Mouse (Mus musculus) myocyte (in vitro differentiated cells): Measurements from ENCODE around the gene 1700029F12Rik. TPM values are rescaled to one million over a fixed set of nuclear protein-coding genes. Genes with fewer than 3 reads are reported as not detected.

Experiments
- H3K27me3 ChIP-seq: one replicate; pipeline ENCODE4 v1.6.1; 2011; ENCODE audit not compliant: control insufficient read depth, insufficient read depth, insufficient read length
- H3K36me3 ChIP-seq: one replicate; pipeline ENCODE4 v1.6.1; 2011; ENCODE audit not compliant: control insufficient read depth, insufficient read depth
- H3K4me2 ChIP-seq: one replicate; pipeline ENCODE4 v1.6.1; 2011; ENCODE audit warnings: low read depth, control low read depth
- H3K4me3 ChIP-seq: one replicate; pipeline ENCODE4 v1.5.1; 2011; ENCODE audit warnings: mild to moderate bottlenecking, control low read depth, moderate library complexity
- H3K79me2 ChIP-seq: one replicate; pipeline ENCODE4 v1.6.1; 2011; ENCODE audit not compliant: control insufficient read depth, insufficient read depth
- H3ac ChIP-seq: one replicate; pipeline ENCODE4 v1.6.1; 2011; ENCODE audit not compliant: control insufficient read depth, insufficient read length
- CEBPB ChIP-seq: IDR thresholded peaks from 2 replicates; pipeline ENCODE4 v1.6.1; 2011; ENCODE audit warnings: mild to moderate bottlenecking, moderate library complexity; ENCODE audit not compliant: poor library complexity, insufficient read depth, severe bottlenecking
- E2F4 ChIP-seq: IDR thresholded peaks from one replicate; pipeline ENCODE4 v1.6.1; 2011; ENCODE audit warnings: mild to moderate bottlenecking, control low read depth, moderate library complexity; ENCODE audit not compliant: insufficient read depth
- MAX ChIP-seq: IDR thresholded peaks from one replicate; pipeline ENCODE4 v1.6.1; 2011; ENCODE audit warnings: low read depth, mild to moderate bottlenecking, control low read depth
- MYOD1 ChIP-seq, 3 experiments: IDR thresholded peaks; one replicate each; pipeline ENCODE4 v1.6.1; 2011; ENCODE audit warnings: control low read depth in 2 of 3, low read depth in 2 of 3, mild to moderate bottlenecking in 2 of 3, moderate library complexity in 1 of 3; ENCODE audit not compliant: insufficient read length in 2 of 3, control insufficient read depth in 1 of 3
- MYOG ChIP-seq, 3 experiments: IDR thresholded peaks; one replicate each; pipeline ENCODE4 v1.6.1; 2011; ENCODE audit warnings: control low read depth in 2 of 3, low read depth in 2 of 3, mild to moderate bottlenecking in 2 of 3; ENCODE audit not compliant: insufficient read length in 2 of 3, control insufficient read depth in 1 of 3, insufficient read depth in 1 of 3
- POLR2A ChIP-seq: IDR thresholded peaks from one replicate; pipeline ENCODE4 v1.6.1; 2011; ENCODE audit warnings: low read depth, mild to moderate bottlenecking, control low read depth, moderate library complexity; ENCODE audit not compliant: insufficient read length
- POLR2AphosphoS2 ChIP-seq: IDR thresholded peaks from one replicate; pipeline ENCODE4 v1.6.1; 2011; ENCODE audit warnings: low read depth, control low read depth; ENCODE audit not compliant: insufficient read length
- REST ChIP-seq: IDR thresholded peaks from one replicate; pipeline ENCODE4 v1.6.1; 2011; ENCODE audit warnings: mild to moderate bottlenecking, control low read depth, moderate library complexity; ENCODE audit not compliant: insufficient read depth, insufficient read length
- SRF ChIP-seq: IDR thresholded peaks from one replicate; pipeline ENCODE4 v1.6.1; 2011; ENCODE audit warnings: low read depth; ENCODE audit not compliant: control insufficient read depth, insufficient read length
- TCF12 ChIP-seq: IDR thresholded peaks from one replicate; pipeline ENCODE4 v1.6.1; 2011; ENCODE audit warnings: mild to moderate bottlenecking, control low read depth; ENCODE audit not compliant: poor library complexity, insufficient read depth, severe bottlenecking
- TCF3 ChIP-seq: IDR thresholded peaks from one replicate; pipeline ENCODE4 v1.6.1; 2011; ENCODE audit warnings: low read depth, control low read depth; ENCODE audit not compliant: insufficient read length
- USF1 ChIP-seq: IDR thresholded peaks from one replicate; pipeline ENCODE4 v1.6.1; 2011; ENCODE audit warnings: low read depth, mild to moderate bottlenecking, control low read depth, moderate library complexity
- polyA plus RNA-seq: library from polyadenylated mRNA; unstranded; fragments of >200 nt; fragmentation: generic; extraction: Trizol; gene quantifications from one replicate; pipeline ENCODE4 v1.2.1, GENCODE M21; 2012; ENCODE audit warnings: missing spikeins

Gene 1700029F12Rik
- polyA plus RNA-seq, 1 experiment: not detected

DNA sequence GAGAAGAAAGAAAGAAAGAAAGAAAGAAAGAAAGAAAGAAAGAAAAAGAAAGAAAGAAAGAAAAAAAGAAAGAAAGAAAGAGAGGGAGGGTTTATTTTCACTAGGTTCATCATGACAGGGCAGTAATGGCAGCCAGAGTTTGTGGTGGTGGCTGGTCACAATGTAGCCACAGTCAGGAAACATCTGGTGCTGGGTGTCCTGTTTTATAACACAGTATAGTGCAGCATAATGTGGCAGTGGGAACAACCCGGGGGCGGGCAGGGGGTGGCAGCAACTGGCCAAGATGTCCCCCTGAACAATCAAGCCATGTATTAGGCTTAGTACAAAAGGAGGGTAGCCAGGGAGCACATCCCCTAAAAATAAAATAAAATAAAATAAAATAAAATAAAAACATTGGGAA, 29.3 kb upstream of the 1700029F12Rik start:
- TF ChIP-seq TCF12: no peak
- TF ChIP-seq MYOG (IDR thresholded peaks at IDR 0.05; ENCODE audit: control insufficient read depth in 1 of 3, insufficient read depth in 1 of 3, insufficient read length in 2 of 3, low read depth in 2 of 3): no peak
- no peak for TF ChIP-seq MYOD1 (IDR thresholded peaks at IDR 0.05; ENCODE audit: control insufficient read depth in 1 of 3, insufficient read length in 2 of 3, low read depth in 2 of 3)
- no peak for TF ChIP-seq MAX
- TF ChIP-seq REST: no peak
- TF ChIP-seq POLR2AphosphoS2: no peak
- TF ChIP-seq CEBPB: no peak
- no peak for TF ChIP-seq POLR2A
- TF ChIP-seq E2F4: no peak
- TF ChIP-seq USF1: no peak
- TF ChIP-seq SRF: no peak
- TF ChIP-seq TCF3: no peak
- H3K27me3 ChIP-seq: no peaks in the 10 kb centered on the region
- no peak overlapping the region for H3ac ChIP-seq
- no peaks in the 10 kb centered on the region for H3K36me3 ChIP-seq
- H3K4me3 ChIP-seq: no peak overlapping the region
- no peaks in the 10 kb centered on the region for H3K79me2 ChIP-seq
- H3K4me2 ChIP-seq: no peak overlapping the region

DNA sequence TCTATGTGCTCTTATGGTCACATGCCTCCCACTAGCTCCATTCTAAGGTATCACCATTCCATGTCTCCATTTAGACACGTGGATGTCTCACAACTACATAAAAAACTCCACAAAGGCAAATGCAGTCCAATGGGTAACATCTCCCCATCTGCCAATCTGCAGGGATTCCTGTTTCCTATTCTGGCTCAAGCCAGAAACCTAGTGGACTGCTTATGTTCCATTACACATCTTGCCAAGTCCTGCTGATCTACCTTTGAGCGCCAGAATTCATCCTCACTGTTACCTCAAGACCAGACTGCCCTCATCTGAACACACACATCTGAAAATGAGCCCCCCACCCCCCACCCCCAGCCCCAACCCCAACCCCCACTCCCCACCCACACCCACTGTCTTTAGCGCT, 28.0 kb upstream of the 1700029F12Rik start:
- Histone ChIP-seq H3K27me3 (no peaks in the 10 kb centered on the region), H3ac (no peak overlapping the region), H3K79me2 (no peaks in the 10 kb centered on the region), H3K36me3 (no peaks in the 10 kb centered on the region), H3K4me2 (no peak overlapping the region), H3K4me3 (no peak overlapping the region)
- TF ChIP-seq REST (no peak), MYOD1 (IDR thresholded peaks at IDR 0.05; ENCODE audit: control insufficient read depth in 1 of 3, insufficient read length in 2 of 3, low read depth in 2 of 3) (no peak), POLR2AphosphoS2 (no peak), TCF3 (no peak), CEBPB (no peak), SRF (no peak), TCF12 (no peak), USF1 (no peak), POLR2A (no peak), MAX (no peak), MYOG (IDR thresholded peaks at IDR 0.05; ENCODE audit: control insufficient read depth in 1 of 3, insufficient read depth in 1 of 3, insufficient read length in 2 of 3, low read depth in 2 of 3) (no peak), E2F4 (no peak)

DNA sequence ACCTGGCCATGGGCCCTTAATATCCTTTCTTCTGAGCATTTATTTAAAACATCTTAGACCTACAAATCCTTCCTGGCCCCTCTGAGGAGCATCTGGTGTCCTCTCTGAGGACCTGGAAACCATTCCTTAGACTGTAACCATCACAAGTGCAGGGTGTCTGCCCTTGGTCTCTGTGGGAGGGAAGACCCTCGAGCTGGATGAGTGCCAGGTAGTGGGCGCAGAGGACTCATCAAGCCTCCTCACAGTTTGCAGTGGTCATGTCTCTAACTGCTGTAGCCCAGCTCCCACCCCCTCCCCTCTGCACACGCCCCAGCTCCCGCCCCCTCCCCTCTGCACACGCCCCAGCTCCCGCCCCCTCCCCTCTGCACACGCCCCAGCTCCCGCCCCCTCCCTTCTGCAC, 26.2 kb upstream of the 1700029F12Rik start:
- no peaks in the 10 kb centered on the region for H3K27me3 ChIP-seq
- no peaks in the 10 kb centered on the region for H3K36me3 ChIP-seq
- TF ChIP-seq E2F4 (no peak), USF1 (no peak), SRF (no peak), TCF12 (no peak), TCF3 (no peak), MYOD1 (IDR thresholded peaks at IDR 0.05; ENCODE audit: control insufficient read depth in 1 of 3, insufficient read length in 2 of 3, low read depth in 2 of 3) (no peak), CEBPB (no peak), REST (no peak), MAX (no peak), MYOG (IDR thresholded peaks at IDR 0.05; ENCODE audit: control insufficient read depth in 1 of 3, insufficient read depth in 1 of 3, insufficient read length in 2 of 3, low read depth in 2 of 3) (no peak), POLR2AphosphoS2 (no peak), POLR2A (no peak)
- H3ac ChIP-seq: no peak overlapping the region
- no peak overlapping the region for H3K4me3 ChIP-seq
- no peak overlapping the region for H3K4me2 ChIP-seq
- no peaks in the 10 kb centered on the region for H3K79me2 ChIP-seq

DNA sequence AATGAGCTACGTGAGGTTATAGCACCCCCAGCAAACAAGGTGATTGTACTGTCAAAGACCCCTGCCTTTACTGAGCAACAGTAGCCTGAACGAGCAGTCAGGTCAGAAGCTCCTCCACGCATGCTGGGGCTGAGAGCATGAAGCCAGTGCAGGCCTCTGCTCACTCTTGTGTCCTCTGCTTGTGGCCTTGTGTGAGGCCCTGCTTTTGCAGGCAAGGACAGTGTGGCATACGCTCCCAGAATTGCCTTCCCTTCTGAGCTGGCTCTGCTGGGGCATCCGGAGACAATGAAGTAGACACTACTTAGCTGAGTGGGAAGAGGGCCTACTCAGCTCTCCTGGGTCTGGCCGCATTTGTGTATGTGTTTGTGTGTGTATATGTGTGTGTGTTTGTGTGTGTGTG, 25.6 kb upstream of the 1700029F12Rik start:
- Histone ChIP-seq H3K36me3 (no peaks in the 10 kb centered on the region), H3ac (no peak overlapping the region), H3K27me3 (no peaks in the 10 kb centered on the region), H3K79me2 (no peaks in the 10 kb centered on the region), H3K4me2 (no peak overlapping the region), H3K4me3 (no peak overlapping the region)
- TF ChIP-seq MAX (no peak), MYOD1 (IDR thresholded peaks at IDR 0.05; ENCODE audit: control insufficient read depth in 1 of 3, insufficient read length in 2 of 3, low read depth in 2 of 3) (no peak), POLR2A (no peak), SRF (no peak), REST (no peak), MYOG (IDR thresholded peaks at IDR 0.05; ENCODE audit: control insufficient read depth in 1 of 3, insufficient read depth in 1 of 3, insufficient read length in 2 of 3, low read depth in 2 of 3) (no peak), TCF12 (no peak), POLR2AphosphoS2 (no peak), TCF3 (no peak), USF1 (no peak), CEBPB (no peak), E2F4 (no peak)

DNA sequence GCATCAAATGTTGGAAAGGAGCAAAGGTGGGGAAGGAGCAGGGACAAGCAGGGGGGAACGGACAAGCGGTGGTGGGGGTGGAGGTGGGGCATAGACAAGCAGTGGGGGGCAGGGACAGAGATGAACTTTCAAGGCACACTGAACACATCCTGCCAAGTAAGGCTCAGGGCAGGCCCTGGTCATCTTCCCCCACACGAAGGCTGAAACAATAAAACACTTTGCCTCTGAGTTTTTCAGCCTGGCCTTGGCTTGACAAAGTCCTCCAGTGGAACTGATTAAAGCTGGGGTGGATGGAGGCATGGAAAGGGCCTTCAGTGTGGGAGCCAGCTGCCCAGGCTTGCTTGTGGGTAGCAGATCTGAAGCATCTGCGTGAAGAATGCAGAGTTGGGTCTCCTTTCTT, 23.7 kb upstream of the 1700029F12Rik start:
- Histone ChIP-seq H3K4me3 (no peak overlapping the region), H3K79me2 (no peaks in the 10 kb centered on the region), H3ac (no peak overlapping the region), H3K36me3 (no peaks in the 10 kb centered on the region), H3K4me2 (no peak overlapping the region), H3K27me3 (no peaks in the 10 kb centered on the region)
- no peak for TF ChIP-seq CEBPB
- TF ChIP-seq TCF3: no peak
- TF ChIP-seq MYOD1 (IDR thresholded peaks at IDR 0.05; ENCODE audit: control insufficient read depth in 1 of 3, insufficient read length in 2 of 3, low read depth in 2 of 3): no peak
- TF ChIP-seq E2F4: no peak
- TF ChIP-seq POLR2AphosphoS2: no peak
- TF ChIP-seq MAX: no peak
- no peak for TF ChIP-seq POLR2A
- TF ChIP-seq USF1: no peak
- TF ChIP-seq SRF: no peak
- no peak for TF ChIP-seq REST
- no peak for TF ChIP-seq MYOG (IDR thresholded peaks at IDR 0.05; ENCODE audit: control insufficient read depth in 1 of 3, insufficient read depth in 1 of 3, insufficient read length in 2 of 3, low read depth in 2 of 3)
- TF ChIP-seq TCF12: no peak
